Mouse (Mus musculus) left cerebral cortex, adult 8-10 months (tissue): ENCODE measurements at regions not wholly inside any gene's neighbourhood (a gene's known extent, or its start where the extent isn't known, plus 50 kb on each side); places are given as distances from the start of the nearest gene placed in this dataset.

Experiments used
- DNase-seq, 2 experiments: peaks; one replicate each; pipeline ENCODE4 v3.0.0; 2022; ENCODE audit warnings: low spot score in 2 of 2

GRCm38 (mm10) chr1:50547794-50548193, 352.7 kb upstream of the Tmeff2 start:
- no peak for DNase-seq

- DNase-seq: peak in 1 of 2 experiments; percentile 5
These were observed 328.4 kb upstream of the Tmeff2 start for GRCm38 (mm10) chr1:50572066-50572465.
